Mouse (Mus musculus): ENCODE results near the gene Zdhhc19.

Gene Zdhhc19

DNA sequence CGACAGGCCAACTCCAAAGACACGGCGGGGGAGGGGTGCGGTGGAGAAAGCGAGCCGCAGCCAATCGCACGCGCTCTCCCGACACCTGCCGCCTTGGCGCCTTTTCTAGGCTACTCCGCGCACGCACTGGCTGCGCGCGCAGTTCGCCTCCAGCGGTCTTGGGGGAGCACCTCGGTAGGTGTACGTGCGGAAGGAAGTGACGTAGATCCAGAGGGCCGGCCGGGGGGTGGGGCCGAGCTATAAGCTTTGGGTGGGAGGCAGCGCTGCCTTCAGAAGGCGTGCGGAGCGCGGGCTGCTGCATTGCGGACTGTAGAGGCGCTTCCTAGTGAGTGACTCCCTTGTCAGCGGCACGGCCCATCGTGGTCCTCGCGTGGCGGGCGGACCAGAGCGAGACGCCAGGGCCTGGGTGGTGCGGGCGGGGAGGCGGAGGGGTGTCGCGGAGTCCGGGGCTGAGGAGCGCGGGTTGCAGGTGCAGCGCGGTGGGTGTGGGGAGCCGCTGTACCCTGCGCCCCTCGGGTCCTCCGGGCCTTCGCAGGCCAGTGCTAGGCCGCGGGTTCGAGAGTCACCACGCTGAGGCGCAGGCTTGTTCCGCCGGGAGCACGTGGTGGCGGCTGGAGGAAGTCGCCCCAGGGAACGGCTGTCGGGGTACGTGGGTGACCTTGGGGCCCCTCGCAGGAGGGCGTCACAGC is 112.8 kb downstream of the Zdhhc19 start, which contains the start of gene Tfrc:
Gene Tfrc, plus strand, starts transcription at position 209 of the 689 bp plus-strand sequence.
- peak; percentile 93 for DNase-seq (ENCODE audit: low spot score in 2 of 2)

DNA sequence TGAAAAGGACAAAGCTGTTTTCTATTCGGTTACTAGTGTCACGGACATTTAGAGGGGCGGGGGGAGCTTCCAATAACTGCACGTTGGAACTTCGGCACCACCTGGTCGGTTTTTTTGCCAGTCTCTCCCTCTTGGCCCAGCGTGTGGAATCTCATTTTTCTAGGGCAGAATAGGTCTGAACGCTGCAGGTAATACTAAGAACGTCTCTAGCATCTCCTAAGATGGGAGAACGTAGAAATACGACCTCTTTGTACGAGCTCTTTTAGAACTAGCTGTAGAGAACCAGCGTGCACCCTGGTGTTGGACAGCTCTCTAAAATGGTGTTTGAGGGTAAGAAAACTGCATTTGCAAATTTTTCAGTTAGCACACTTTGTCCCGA is 113.3 kb downstream of the Zdhhc19 start:
- no peak for DNase-seq (ENCODE audit: low spot score in 2 of 2)

DNA sequence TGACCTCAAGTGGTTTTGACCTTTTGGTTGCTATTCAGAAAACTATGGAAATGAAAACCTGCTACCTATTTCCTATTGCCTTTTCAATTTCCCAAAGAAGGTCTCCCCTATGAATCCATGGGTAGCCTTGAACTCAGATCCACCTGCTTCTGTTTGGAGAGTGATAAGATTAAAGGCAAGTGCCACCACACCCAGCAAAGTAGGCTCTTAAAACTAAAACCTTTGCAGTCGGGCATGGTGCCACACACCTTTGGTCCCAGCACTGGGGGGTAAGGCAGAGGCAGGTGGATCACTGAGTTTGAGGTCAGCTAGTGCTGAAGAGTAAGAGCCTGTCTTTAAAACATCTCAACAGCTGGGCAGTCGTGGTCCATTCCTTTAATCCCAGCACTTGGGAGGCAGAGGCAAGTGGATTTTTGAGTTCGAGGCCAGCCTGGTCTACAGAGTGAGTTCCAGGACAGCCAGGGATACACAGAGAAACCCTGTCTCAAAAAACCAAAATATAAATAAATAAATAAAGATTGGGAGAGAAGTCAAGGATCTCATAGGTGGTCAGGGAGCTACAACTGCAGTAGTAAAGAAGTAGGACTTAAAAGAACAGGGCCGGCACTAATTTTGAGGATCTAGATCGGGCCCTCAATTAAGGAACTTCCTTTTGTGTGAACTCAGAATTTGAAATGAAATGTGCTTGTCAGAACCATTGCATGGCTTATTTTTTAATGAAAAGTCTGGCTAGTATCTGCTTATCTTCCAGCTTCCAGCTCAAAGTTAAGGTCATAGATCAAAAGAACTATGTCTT is 114.6 kb downstream of the Zdhhc19 start:
- DNase-seq (ENCODE audit: low spot score in 2 of 2), result no peak
